Mouse (Mus musculus): ENCODE measurements around the gene Vapb. TPM values are rescaled to one million over a fixed set of nuclear protein-coding genes. Genes with fewer than 3 reads are reported as not detected.

Vapb gene
- total RNA-seq, 4 experiments from 2014 or later, result 117 to 139 (median 129) TPM

GRCm38 (mm10) chr2:173789945-173790804, 52.9 kb downstream of the Vapb start:
- DNase-seq (ENCODE audit: low spot score in 2 of 2), result no peak

- DNase-seq (ENCODE audit: low spot score in 2 of 2), result no peak
Measured at GRCm38 (mm10) chr2:173791904-173792757, 54.8 kb downstream of the Vapb start.

GRCm38 (mm10) chr2:173794018-173794417, 56.7 kb downstream of the Vapb start:
- DNase-seq (ENCODE audit: low spot score in 2 of 2), result no peak

GRCm38 (mm10) chr2:173794531-173795510, 57.5 kb downstream of the Vapb start:
- no peak for DNase-seq (ENCODE audit: low spot score in 2 of 2)

- no peak for DNase-seq (ENCODE audit: low spot score in 2 of 2)
Measured at GRCm38 (mm10) chr2:173795801-173796673, 58.7 kb downstream of the Vapb start.

GRCm38 (mm10) chr2:173796674-173796963, 59.3 kb downstream of the Vapb start:
- DNase-seq (ENCODE audit: low spot score in 2 of 2), result no peak

GRCm38 (mm10) chr2:173799513-173799912, 62.2 kb downstream of the Vapb start:
- no peak for DNase-seq (ENCODE audit: low spot score in 2 of 2)

- no peak for DNase-seq (ENCODE audit: low spot score in 2 of 2)
Measured at GRCm38 (mm10) chr2:173800566-173800965, 63.3 kb downstream of the Vapb start.

GRCm38 (mm10) chr2:173801405-173801876, 64.1 kb downstream of the Vapb start:
- no peak for DNase-seq (ENCODE audit: low spot score in 2 of 2)

GRCm38 (mm10) chr2:173802176-173802575, 64.9 kb downstream of the Vapb start:
- no peak for DNase-seq (ENCODE audit: low spot score in 2 of 2)

GRCm38 (mm10) chr2:173802956-173803355, 65.6 kb downstream of the Vapb start:
- DNase-seq (ENCODE audit: low spot score in 2 of 2), result no peak

GRCm38 (mm10) chr2:173803827-173804226, 66.5 kb downstream of the Vapb start:
- no peak for DNase-seq (ENCODE audit: low spot score in 2 of 2)

GRCm38 (mm10) chr2:173806621-173807020, 69.3 kb downstream of the Vapb start:
- DNase-seq (ENCODE audit: low spot score in 2 of 2), result no peak

- DNase-seq (ENCODE audit: low spot score in 2 of 2), result no peak
Measured at GRCm38 (mm10) chr2:173808942-173809341, 71.6 kb downstream of the Vapb start.

GRCm38 (mm10) chr2:173810036-173810850, 72.9 kb downstream of the Vapb start:
- DNase-seq (ENCODE audit: low spot score in 2 of 2), result no peak

- DNase-seq (ENCODE audit: low spot score in 2 of 2), result no peak
Measured at GRCm38 (mm10) chr2:173810851-173811130, 73.5 kb downstream of the Vapb start.

- DNase-seq (ENCODE audit: low spot score in 2 of 2), result no peak
Measured at GRCm38 (mm10) chr2:173811850-173812249, 74.5 kb downstream of the Vapb start.

- DNase-seq (ENCODE audit: low spot score in 2 of 2), result no peak
Measured at GRCm38 (mm10) chr2:173813071-173813470, 75.8 kb downstream of the Vapb start.

- DNase-seq (ENCODE audit: low spot score in 2 of 2), result no peak
Measured at GRCm38 (mm10) chr2:173826287-173826686, 89.0 kb downstream of the Vapb start.

GRCm38 (mm10) chr2:173827228-173827627, 89.9 kb downstream of the Vapb start:
- DNase-seq (ENCODE audit: low spot score in 2 of 2), result no peak
